Mouse (Mus musculus) thymus, adult 2 months (tissue): ENCODE data around the gene Ephx3. TPM values are rescaled to one million over a fixed set of nuclear protein-coding genes. Genes with fewer than 3 reads are reported as not detected.
A peak's percentile ranks its signal among the peaks of the same experiment; 100 is the strongest.

Experiments used
- DNase-seq: peaks from one replicate; pipeline ENCODE4 v3.0.0; 2021
- H3K27ac ChIP-seq: fragments of 200-500 bp; 2 replicates; pipeline ENCODE4 v1.5.1; 2012; ENCODE audit warnings: low read length, control low read depth; ENCODE audit not compliant: control insufficient read depth, insufficient read depth
- H3K27me3 ChIP-seq: fragments of 200-500 bp; 2 replicates; pipeline ENCODE4 v1.6.1; 2012; ENCODE audit warnings: mild to moderate bottlenecking, low read length, moderate library complexity, mixed read lengths; ENCODE audit not compliant: control insufficient read depth, insufficient read depth
- H3K36me3 ChIP-seq: fragments of 200-500 bp; 2 replicates; pipeline ENCODE4 v1.6.1; 2012; ENCODE audit warnings: mild to moderate bottlenecking, low read length, moderate library complexity; ENCODE audit not compliant: control insufficient read depth, insufficient read depth
- H3K4me1 ChIP-seq: fragments of 200-500 bp; replicated peaks from 2 replicates; pipeline ENCODE4 v1.6.1; 2012; ENCODE audit warnings: low read length; ENCODE audit not compliant: control insufficient read depth, insufficient read depth
- H3K4me3 ChIP-seq: fragments of 200-500 bp; 2 replicates; pipeline ENCODE4 v1.5.1; 2012; ENCODE audit warnings: mild to moderate bottlenecking, low read length, control low read depth, moderate library complexity; ENCODE audit not compliant: control insufficient read depth, insufficient read depth
- CTCF ChIP-seq: fragments of 200-500 bp; IDR thresholded peaks from 2 replicates; pipeline ENCODE4 v1.5.1; 2012; ENCODE audit warnings: mild to moderate bottlenecking, control low read depth, low read length, moderate library complexity, borderline replicate concordance; ENCODE audit not compliant: control insufficient read depth, poor library complexity, insufficient read depth; ENCODE audit errors: extremely low read depth
- POLR2A ChIP-seq: fragments of 200-500 bp; IDR thresholded peaks from 2 replicates; pipeline ENCODE4 v1.6.1; 2012; ENCODE audit warnings: mild to moderate bottlenecking, low read length, control low read depth, moderate library complexity; ENCODE audit not compliant: control insufficient read depth, poor library complexity, insufficient read depth; ENCODE audit errors: extremely low read depth
- WGBS: fragments of 180-500 bp; shearing (Covaris S2); methylation state at CpG from one replicate; pipeline ENCODE4 v1.1.7; 2018; 5-methylcytosine and 5-hydroxymethylcytosine counted together
- polyA plus RNA-seq: library from polyadenylated mRNA; depleted of rRNA; stranded (reverse); fragments of >200 nt; gene quantifications from 2 replicates; pipeline ENCODE4 v1.2.3, GENCODE M21; 2012

Ephx3 gene
- polyA plus RNA-seq, 1 experiment: 2.0 TPM

DNA sequence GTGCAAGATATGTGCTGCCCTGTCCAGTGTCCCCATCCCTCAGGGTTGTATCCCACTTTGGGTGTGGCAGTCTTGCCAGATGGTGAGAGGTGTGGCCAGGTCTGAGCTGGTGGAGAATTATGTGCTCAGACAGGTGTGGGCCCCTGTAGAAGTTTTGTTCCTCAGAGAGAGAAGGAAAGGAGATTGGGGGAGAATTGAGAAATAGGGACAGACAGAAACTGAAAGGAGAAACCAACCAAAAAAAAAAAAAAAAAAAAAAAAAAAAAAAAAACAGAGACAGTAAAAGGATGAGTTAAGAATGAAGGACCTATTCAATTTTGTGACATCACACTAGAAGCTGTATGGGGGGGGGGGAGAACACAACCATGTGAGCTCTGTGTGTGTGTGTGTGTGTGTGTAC, 24.6 kb downstream of the Ephx3 start:
- Histone ChIP-seq H3K4me3 (no peak overlapping the region), H3K4me1 (peaks cover 44% of the 10 kb centered on the region), H3K36me3 (no peaks in the 10 kb centered on the region), H3K27ac (peak overlapping the region; percentile 81), H3K27me3 (no peaks in the 10 kb centered on the region)
- no peak for DNase-seq
- TF ChIP-seq CTCF: no peak

DNA sequence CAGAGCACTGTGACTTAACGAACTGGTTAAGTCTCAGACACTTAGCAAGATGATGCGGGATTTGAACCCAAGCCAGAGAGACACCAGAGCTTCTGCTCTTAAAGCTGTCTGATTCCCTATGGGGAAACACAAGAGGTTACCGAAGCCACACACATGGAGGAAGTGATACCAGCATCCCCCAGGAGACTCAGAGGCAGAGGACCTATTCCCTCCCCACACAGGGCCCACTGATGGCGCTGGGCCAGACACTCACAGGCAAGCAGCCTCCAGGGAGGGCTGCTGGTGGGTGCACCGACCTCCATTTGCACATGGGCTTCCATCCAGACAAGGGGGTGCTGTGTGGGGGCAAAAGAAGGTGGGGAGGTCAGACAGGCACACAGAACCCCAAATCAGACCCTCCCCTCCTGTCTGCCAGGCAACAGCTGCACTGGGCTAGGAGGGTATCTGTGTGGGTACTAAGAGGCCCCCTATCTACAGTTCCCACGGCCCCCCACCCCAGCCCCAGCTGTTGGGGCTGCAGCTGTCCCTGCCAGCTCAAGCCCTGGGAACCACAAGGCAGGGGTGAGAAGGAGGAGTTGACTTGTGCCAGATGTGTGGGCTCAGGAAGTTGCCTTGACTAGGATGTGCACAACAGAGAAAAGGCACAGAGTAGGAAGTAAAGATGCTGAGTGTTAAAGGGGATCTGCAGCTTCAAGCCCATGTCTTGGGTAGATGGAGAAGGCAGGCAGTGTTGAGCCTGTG, 25.3 kb downstream of the Ephx3 start:
- TF ChIP-seq CTCF: no peak
- TF ChIP-seq POLR2A: no peak
- H3K27ac ChIP-seq: peak overlapping the region; percentile 81
- no peaks in the 10 kb centered on the region for H3K27me3 ChIP-seq
- H3K4me1 ChIP-seq: peaks cover 40% of the 10 kb centered on the region
- H3K36me3 ChIP-seq: no peaks in the 10 kb centered on the region
- H3K4me3 ChIP-seq: 0 out of 2 replicates have a peak overlapping the region, but pooled peaks have one; percentile 3
- WGBS: 9% methylated on average over 6 of the region's 6 CpGs
- peak; percentile 76 for DNase-seq

DNA sequence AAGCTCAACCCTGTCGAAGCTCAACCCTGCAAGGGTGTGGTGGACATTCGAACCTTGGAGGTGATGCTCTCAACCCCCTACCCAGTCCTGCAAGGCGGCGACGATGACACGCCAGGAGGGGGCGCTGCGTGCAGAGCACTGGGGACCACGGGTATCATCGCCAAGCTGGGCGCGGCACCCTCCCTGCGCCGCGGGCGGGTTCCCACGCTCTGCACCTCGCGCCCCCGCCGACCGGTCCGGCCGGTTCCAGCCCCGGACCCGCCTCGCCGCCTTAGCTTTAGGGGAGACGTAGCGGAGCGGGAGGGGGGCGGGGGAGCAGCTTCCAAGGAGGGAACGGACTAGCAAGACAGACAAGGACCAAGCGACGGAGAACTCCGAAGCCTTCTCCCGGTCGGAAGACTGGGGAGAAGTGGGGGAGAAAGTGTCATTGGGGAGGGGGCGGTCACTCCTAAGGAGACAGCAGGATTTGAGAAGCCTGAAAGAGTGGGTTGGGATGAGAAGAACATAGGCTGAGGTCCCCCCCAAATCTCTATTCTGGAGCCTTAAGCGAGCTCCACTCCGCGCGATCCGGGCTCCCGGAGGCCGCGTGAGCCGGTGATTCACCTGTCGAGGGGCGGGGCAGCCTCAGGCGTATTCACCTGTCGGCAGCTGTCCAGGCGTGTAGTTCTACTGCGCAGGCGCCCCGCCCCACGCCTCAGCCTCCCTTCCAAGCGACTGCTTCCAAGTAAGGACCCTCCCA, 27.1 kb downstream of the Ephx3 start:
- TF ChIP-seq CTCF (peak; percentile 93), POLR2A (0 out of 2 replicates have a peak, but pooled peaks have one; percentile 22)
- DNase-seq: peak; percentile 87
- H3K27ac ChIP-seq: no peak overlapping the region
- no peaks in the 10 kb centered on the region for H3K36me3 ChIP-seq
- no peaks in the 10 kb centered on the region for H3K27me3 ChIP-seq
- peak overlapping the region; percentile 48 for H3K4me3 ChIP-seq
- 12% methylated on average over 58 of the region's 58 CpGs for WGBS
- peaks cover 40% of the 10 kb centered on the region for H3K4me1 ChIP-seq

DNA sequence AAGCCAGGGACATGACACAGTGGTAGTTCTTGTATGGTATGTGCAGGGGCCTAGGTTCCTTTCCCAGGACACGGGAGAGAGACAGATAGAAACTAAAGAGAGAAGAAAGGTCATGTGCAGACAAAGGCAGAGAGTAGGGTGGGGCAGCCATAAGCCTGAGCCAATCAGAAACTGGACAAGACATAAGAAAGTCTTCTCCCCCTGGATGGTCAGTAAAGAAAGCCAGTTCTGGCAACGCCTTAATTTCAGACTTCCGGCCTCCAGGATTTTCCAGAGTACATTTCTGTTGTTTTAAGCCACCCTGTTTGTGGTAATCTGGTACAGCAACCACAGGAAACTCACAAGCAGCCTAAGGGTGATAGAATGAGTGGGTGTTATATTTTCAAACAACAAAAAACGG, 28.5 kb downstream of the Ephx3 start:
- no peaks in the 10 kb centered on the region for H3K36me3 ChIP-seq
- H3K27me3 ChIP-seq: no peaks in the 10 kb centered on the region
- peaks cover 36% of the 10 kb centered on the region for H3K4me1 ChIP-seq
- no peak overlapping the region for H3K27ac ChIP-seq
- DNase-seq: no peak
- TF ChIP-seq POLR2A (no peak), CTCF (no peak)
- WGBS: 51% methylated on average over 4 of the region's 4 CpGs
- H3K4me3 ChIP-seq: no peak overlapping the region

DNA sequence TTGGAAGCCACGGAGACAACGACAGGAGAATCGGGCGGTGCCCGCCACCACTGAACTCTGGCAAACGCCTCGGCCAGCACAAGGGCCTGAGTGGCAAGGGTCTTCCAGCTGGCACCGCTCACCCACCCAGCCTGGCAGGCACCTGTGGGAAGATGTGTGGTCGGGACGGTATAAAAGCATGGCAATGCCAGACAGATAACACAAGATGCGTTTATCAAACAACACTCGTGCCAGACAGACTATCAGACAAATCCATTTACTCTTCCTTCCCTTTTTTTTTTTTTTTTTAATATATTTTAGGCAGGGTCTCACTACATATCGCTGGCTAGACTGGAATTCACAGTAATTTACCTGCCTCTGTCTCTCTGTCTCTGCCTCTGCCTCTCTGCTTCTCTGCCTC, 30.5 kb downstream of the Ephx3 start:
- Histone ChIP-seq H3K4me3 (no peak overlapping the region), H3K27me3 (no peaks in the 10 kb centered on the region), H3K36me3 (no peaks in the 10 kb centered on the region), H3K4me1 (peaks cover 22% of the 10 kb centered on the region), H3K27ac (no peak overlapping the region)
- TF ChIP-seq POLR2A (no peak), CTCF (no peak)
- DNase-seq: no peak
- 90% methylated on average over 13 of the region's 13 CpGs for WGBS

DNA sequence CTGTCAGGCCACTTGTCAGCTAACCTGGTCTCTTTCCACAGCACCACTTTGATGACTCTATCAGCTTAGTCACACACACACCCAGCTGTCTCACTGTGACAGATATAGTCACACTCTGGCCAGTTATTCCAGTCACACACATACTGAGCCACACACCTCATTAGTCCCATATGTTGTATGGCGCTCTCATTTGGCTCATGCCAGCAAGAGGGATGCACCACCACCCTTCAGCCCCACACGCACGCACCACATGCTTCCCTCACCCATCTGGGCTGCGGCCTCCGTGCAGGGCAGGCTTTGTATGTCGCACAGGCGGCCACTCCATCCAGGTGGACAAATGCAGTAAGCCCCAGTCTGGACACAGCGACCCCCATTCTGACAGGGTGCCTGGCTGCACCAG, 42.6 kb downstream of the Ephx3 start:
- Histone ChIP-seq H3K4me1 (peaks cover 4% of the 10 kb centered on the region; the same call in 1 of the 2 replicates), H3K27ac (no peak overlapping the region), H3K36me3 (0 out of 2 replicates have a peak, but pooled peaks cover 4% of the 10 kb centered on the region), H3K27me3 (no peaks in the 10 kb centered on the region), H3K4me3 (no peak overlapping the region)
- 97% methylated on average over 8 of the region's 8 CpGs for WGBS
- TF ChIP-seq CTCF (no peak), POLR2A (no peak)
- DNase-seq: no peak
